Comparison of ENCODE assay signal across 22 mouse cellular contexts in the genomic region with DNA sequence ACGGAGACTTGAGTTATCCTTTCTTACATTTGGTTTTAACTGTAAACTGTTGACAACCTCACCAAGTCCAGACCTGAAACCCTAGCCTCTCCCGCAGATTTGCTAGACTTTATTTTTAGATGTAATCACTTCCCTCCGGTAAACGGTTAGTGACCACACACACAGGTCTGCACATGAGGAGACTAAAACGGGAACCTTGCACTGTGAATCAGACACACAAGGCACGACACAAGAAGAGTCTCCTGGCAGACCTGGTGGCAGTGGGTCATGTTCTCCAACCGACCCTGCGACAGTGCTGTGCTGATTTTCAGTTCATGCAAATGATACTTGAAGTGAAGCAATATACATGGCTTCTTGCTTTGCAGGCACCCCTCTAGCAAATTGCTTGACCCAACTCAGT. TPM values are rescaled to one million over a fixed set of nuclear protein-coding genes. Genes with fewer than 3 reads are reported as not detected.
DNase-seq lines count a peak whose midpoint lies in the region; ATAC-seq lines count a peak whose summit lies in the region.
"Had no signal": no experiment of that assay in that cellular context is flagged by ENCODE, and none has a peak within 500 bp of the region (broad histone marks: within the 10 kb centered on the region; RNA-seq: fewer than 3 reads in every experiment).

No protein-coding gene starts in this region.

- intact Hi-C loops in heart, postnatal 25 days (cut with DNase I): no loop called here

- peak; percentile 99 for ATAC-seq in granulocyte monocyte progenitor cell, adult 5-6 weeks (replicated peaks; ENCODE audit: poor library complexity, severe bottlenecking)
- peak; percentile 99 for ATAC-seq in megakaryocyte progenitor cell, adult 5-6 weeks (replicated peaks; ENCODE audit: poor library complexity)
- ATAC-seq: activated CD4-positive, CD25-positive, alpha-beta regulatory T cell, adult 4 months; CD4-positive, CD25-positive, alpha-beta regulatory T cell, adult 4 months; forebrain, embryonic 14.5 days; forebrain, postnatal 0 days; intestine, postnatal 0 days had no signal

- peak; percentile 3 to 7 for DNase-seq in urinary bladder, adult 18-20 months (ENCODE audit: low spot score in 2 of 2)
- no peak for DNase-seq in urinary bladder, postnatal 36 days (ENCODE audit: low spot score in 2 of 2)
- no peak for DNase-seq in frontal cortex, postnatal 25 days (ENCODE audit: low spot score in 2 of 2)
- no peak for DNase-seq in thymus, postnatal 0 days (ENCODE audit: low spot score)
- DNase-seq in heart, postnatal 25 days (ENCODE audit: low spot score): no peak
- DNase-seq: adrenal gland, adult 8-10 months; adrenal gland, postnatal 25 days; cerebellum, adult 11-12 months; cerebellum, adult 8-10 months; cerebellum, postnatal 10 days; cerebellum, postnatal 36 days; forebrain, postnatal 0 days; gastrocnemius, postnatal 25 days; heart, postnatal 36 days had no signal

RNA-seq across cellular contexts. Expression of a gene that starts 14.7 kb away (rescaled TPM):
- not detected in 2 replicates for total RNA-seq in granulocyte monocyte progenitor cell, adult 5-6 weeks (2014; fragmentation: Nextera tagmentation)
- 0.04 and 0.72 TPM in 2 replicates for total RNA-seq in granulocyte monocyte progenitor cell, adult 5-6 weeks (2017)
- total RNA-seq in megakaryocyte progenitor cell, adult 5-6 weeks (2015): 0.05 and 0.17 TPM in 2 replicates
- 0.17 and 0.78 TPM in 2 replicates for total RNA-seq in megakaryocyte progenitor cell, adult 5-6 weeks (2017)
- 1.1 and 1.4 TPM in 2 replicates for polyA plus RNA-seq in thymus, postnatal 0 days (2015; fragmentation: Nextera tagmentation; extraction: Ambion mirVana)
- under 1 TPM in 1 of 2 experiments, not detected in 1; 0.05 TPM for total RNA-seq in heart, postnatal 25 days (2021)
- total RNA-seq: adrenal gland, postnatal 25 days; ES-E14 had no signal
- polyA plus RNA-seq: CD4-positive, CD25-positive, alpha-beta regulatory T cell, adult 4 months; heart, embryonic 14.5 days had no signal

Comparison
In these comparisons a context has a peak if more than half of its experiments do, and no peak if none do; other contexts are left out.
1. DNase-seq: peak in urinary bladder, adult 18-20 months (2 of 2); none in urinary bladder, postnatal 36 days (0 of 2), frontal cortex, postnatal 25 days (0 of 2), thymus, postnatal 0 days (single experiment) and heart, postnatal 25 days (single experiment).